Mouse (Mus musculus) kidney, adult 11 months (tissue): ENCODE measurements around the gene Crygs.
"Not testable (repeated sequence)": the region's sequence is repeated elsewhere in the genome, so short reads cannot be mapped to it uniquely, and the experiment has no call there.

Experiments
- DNase-seq: peaks from one replicate; pipeline ENCODE4 v3.0.0; 2022

Crygs gene

DNA sequence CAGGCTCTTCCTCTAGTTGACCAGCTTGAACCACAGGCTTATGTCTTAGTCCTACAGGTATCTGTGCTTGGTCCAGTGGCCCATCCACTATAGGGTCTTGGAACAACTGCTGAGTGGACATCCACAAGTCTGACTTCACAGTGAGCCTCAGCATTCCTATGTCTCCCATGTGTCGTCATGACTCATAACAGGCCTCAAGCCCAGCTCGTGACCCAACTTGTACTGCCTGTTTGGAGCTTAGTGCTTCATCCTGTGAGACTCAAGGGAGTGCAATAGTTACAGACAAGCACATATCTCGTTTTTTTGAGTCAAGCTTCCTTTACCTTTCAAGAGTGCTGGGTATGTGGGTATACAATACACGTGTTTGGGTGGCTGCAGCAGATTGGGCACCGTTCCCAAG is 28.7 kb downstream of the Crygs start:
- DNase-seq = no peak

DNA sequence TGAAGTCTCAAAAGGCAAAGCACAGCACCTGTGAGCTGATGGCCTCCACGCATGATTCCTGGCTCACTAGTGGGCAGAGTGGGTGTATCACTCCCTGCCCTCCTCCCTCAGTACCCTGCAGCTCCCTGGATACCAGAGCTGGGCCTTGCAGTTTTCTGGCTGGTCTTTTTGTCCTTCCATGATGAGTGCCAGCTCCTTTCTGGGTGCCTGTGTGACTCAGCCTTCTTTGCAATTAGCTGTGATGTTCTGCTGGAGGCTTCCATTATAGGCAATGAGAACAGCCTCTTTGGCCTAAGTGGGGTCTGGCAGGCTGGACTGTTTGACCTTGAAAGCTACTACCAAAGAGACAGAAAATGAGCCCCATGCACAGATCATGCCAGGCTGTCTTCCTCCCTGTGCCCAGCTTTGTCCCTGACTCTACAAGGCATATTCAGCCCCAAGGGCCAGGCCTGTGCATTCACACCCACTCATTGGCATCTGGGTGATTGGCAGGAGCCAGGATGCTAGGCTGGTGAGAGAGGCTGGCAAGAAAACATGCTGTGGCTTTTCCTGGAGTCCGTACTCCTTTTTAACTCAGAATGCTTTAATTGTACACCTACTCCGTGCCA is 32.0 kb downstream of the Crygs start:
- no peak for DNase-seq

DNA sequence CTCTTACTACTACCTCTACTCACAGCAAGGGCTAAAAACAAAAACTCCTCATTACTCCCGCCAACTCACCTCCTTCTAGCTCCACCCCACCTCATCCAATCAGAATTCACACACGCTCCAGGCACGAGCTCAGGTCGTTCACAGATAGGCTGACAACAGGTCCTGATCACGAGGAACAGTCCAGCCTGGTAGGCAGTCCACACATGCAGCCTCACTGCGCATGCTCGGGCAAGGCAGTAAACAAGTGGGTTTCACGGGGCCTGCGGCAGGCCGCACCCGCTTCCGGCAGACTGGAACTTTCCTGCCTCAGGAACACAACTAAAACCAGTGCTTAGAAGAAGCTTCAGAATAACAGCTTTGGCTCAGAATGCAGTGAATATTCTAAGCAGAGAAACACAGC is 33.1 kb downstream of the Crygs start:
- not testable (repeated sequence) for DNase-seq

DNA sequence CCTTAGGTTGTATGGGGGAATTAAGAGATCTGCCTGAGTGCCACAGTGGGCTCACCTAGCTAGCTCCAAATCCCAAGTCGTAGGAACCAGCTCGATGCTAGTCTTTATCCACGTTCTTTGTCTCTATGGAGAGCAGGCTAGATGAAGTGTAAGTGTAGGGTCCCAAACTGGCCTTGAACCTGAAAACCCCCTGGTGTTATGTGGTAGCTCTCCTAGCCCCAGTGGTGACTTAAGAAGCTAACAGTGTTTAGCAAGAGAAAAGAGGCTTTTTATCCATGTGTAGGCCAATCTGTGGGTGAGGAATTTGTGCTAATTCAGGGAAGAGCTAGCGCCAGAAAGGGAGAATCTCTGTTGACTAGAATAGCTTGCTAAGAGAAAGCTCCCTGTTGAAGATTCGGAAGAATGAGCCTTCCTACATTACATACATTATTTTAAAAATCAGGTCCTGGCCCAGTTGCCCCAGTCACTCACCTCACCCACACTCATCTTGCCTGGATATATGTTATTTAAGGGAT is 35.8 kb downstream of the Crygs start:
- DNase-seq = no peak

DNA sequence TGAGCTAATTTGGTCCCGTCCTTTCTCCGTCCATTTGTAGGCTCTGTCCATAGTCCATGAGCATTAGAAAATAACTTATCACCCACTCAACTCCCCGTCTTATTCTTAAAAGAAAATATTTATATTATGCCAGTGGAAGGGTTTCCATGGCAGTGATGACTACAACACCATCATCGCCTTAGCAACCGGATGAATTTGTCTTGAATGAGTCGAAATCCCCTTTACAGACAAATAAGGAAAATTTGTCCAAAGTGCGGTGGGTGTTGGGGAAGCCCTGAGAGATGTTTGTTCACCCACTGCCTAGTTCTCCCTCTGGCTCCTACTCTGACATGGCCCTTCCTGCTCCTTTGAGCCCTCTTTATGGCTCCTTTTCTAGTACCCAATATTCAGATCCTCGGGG is 42.7 kb downstream of the Crygs start:
- no peak for DNase-seq

DNA sequence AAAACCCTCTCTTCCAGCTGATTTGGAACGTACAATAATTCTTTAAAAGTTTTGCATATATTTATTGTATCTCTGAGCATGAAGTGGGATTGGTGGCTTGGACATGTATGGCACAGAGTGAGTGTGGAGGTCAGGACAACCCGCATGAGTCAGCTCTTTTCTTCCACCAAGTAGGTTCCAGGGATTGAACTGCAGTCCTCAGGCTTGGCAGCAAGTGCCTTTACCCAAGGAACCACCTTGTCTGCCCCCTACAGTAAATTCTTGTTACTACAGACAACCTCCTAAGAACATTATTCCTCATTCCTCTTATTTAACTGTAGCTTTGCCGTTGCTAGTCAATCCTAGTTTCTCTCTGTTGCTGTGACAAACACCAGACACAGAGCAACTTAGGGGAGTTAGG is 44.0 kb downstream of the Crygs start:
- DNase-seq = no peak

DNA sequence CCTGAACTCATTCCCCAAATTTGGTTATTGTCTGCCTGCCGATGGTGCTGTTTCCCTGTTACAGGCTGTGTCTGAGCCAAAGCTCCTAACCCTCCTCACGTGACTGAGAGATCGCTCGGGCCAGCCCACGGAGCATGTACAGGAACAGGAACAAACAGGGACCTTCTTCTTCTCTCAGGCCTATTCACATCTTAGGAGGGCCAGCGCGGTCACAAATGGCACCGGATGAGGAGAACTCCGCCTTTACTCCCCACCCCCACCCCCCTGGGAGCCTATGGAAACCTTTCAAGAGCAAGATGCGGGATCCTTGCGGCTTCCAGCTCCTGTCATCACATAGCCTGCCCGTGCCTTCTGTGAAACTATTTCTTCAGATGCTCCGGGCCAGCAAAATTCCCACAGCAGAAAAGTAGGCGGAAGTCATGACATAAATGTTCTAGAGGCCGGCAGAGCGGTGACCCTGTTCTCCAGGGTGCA is 44.6 kb downstream of the Crygs start:
- DNase-seq = no peak

DNA sequence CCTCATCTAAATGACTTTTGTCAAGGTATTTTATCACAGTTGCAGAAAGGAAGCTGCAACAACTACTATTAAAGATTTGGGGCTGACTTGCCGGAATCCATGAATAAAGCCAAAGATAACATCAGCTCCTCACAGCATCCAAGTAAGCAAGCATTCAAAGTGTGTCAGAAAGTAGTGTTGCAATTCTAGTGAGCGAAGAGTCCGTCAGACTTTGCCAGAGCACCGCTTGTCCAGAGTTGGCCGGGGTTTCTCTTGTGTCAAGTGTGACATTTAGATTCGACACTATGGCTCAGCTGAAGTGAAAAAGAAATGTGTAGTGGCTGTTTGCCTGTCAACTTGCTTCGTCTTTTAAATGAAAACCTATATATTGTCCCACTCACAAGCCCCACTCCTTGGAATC is 45.8 kb downstream of the Crygs start:
- DNase-seq = no peak
